In genomic region chr2:180791674-180792073, GRCm38 (mm10) we compare ENCODE assay signal across 9 mouse cellular contexts. TPM values are rescaled to one million over a fixed set of nuclear protein-coding genes. Genes with fewer than 3 reads are reported as not detected.
DNase-seq lines count a peak whose midpoint lies in the region; ATAC-seq and TF ChIP-seq lines count a peak whose summit lies in the region.
"Had no signal": no experiment of that assay in that cellular context is flagged by ENCODE, and none has a peak within 500 bp of the region (broad histone marks: within the 10 kb centered on the region; RNA-seq: fewer than 3 reads in every experiment).

No protein-coding gene starts in this region.

- peak; percentile 77 for DNase-seq in hindbrain, embryonic 11.5 days (ENCODE audit: low spot score)
- peak; percentile 48 to 69 for DNase-seq in layer of hippocampus, postnatal 25 days (ENCODE audit: extremely low spot score in 1 of 2, low spot score in 1 of 2)

- peak; percentile 89 for TF ChIP-seq CTCF in E14TG2a.4 (conservative IDR thresholded peaks at IDR 0.05; ENCODE audit: low read length)
- TF ChIP-seq CTCF in bone marrow, adult 2 months (IDR thresholded peaks at IDR 0.05; ENCODE audit: control insufficient read depth, insufficient read depth, low read length) = peak; percentile 84
- TF ChIP-seq CTCF in embryonic fibroblast, embryonic 13.5 days (IDR thresholded peaks at IDR 0.05; ENCODE audit: borderline replicate concordance, insufficient read depth, low read length) = peak; percentile 79; the same call in 1 of the 2 replicates

- H3K36me3 ChIP-seq in hindbrain, embryonic 11.5 days (ENCODE audit: control insufficient read depth, insufficient read depth, low read length) = no peaks in the 10 kb centered on the region
- H3K36me3 ChIP-seq in hindbrain, embryonic 13.5 days = no peaks in the 10 kb centered on the region
- no peaks in the 10 kb centered on the region for H3K36me3 ChIP-seq in E14TG2a.4 (ENCODE audit: insufficient read depth, low read length)
- no peaks in the 10 kb centered on the region for H3K36me3 ChIP-seq in midbrain, embryonic 13.5 days

- no peak overlapping the region for H3K4me3 ChIP-seq in hindbrain, embryonic 11.5 days (ENCODE audit: low read depth, low read length)
- no peak overlapping the region for H3K4me3 ChIP-seq in hindbrain, embryonic 13.5 days
- H3K4me3 ChIP-seq in E14TG2a.4 (replicated peaks; ENCODE audit: low read length) = no peak overlapping the region
- H3K4me3 ChIP-seq in bone marrow, adult 2 months (replicated peaks; ENCODE audit: control insufficient read depth, low read depth, low read length) = no peak overlapping the region
- H3K4me3 ChIP-seq in embryonic fibroblast, embryonic 13.5 days (ENCODE audit: insufficient read depth, low read length) = no peak overlapping the region
- H3K4me3 ChIP-seq in midbrain, embryonic 13.5 days (replicated peaks) = no peak overlapping the region

- H3K9me3 ChIP-seq in hindbrain, embryonic 11.5 days (ENCODE audit: control insufficient read depth, low read length) = no peaks in the 10 kb centered on the region
- H3K9me3 ChIP-seq in hindbrain, embryonic 13.5 days = no peaks in the 10 kb centered on the region
- no peaks in the 10 kb centered on the region for H3K9me3 ChIP-seq in E14TG2a.4 (ENCODE audit: low read length)
- no peaks in the 10 kb centered on the region for H3K9me3 ChIP-seq in midbrain, embryonic 13.5 days

- no peak overlapping the region for H3K9ac ChIP-seq in hindbrain, embryonic 11.5 days (ENCODE audit: low read depth, low read length)
- H3K9ac ChIP-seq in hindbrain, embryonic 13.5 days = no peak overlapping the region
- H3K9ac ChIP-seq in midbrain, embryonic 13.5 days (replicated peaks) = no peak overlapping the region

- no peaks in the 10 kb centered on the region for H3K27me3 ChIP-seq in hindbrain, embryonic 11.5 days (ENCODE audit: control insufficient read depth, insufficient read depth, low read length)
- peaks cover 13% of the 10 kb centered on the region for H3K27me3 ChIP-seq in hindbrain, embryonic 13.5 days
- peaks cover 37% of the 10 kb centered on the region for H3K27me3 ChIP-seq in E14TG2a.4 (ENCODE audit: insufficient read depth, low read length)
- H3K27me3 ChIP-seq in midbrain, embryonic 13.5 days = peaks cover 8% of the 10 kb centered on the region; the same call in 1 of the 2 replicates

- ATAC-seq in hindbrain, embryonic 11.5 days (ENCODE audit: low FRiP score) = no peak
- no peak for ATAC-seq in hindbrain, embryonic 13.5 days (ENCODE audit: low FRiP score)
- ATAC-seq in midbrain, embryonic 13.5 days = peak; percentile 51; the same call in 1 of the 2 replicates
- ATAC-seq in monocyte, adult 5-6 weeks (replicated peaks; ENCODE audit: insufficient number of reproducible peaks, low FRiP score, low TSS enrichment, poor library complexity, severe bottlenecking) = no peak

- H3K4me2 ChIP-seq in hindbrain, embryonic 11.5 days (replicated peaks; ENCODE audit: low read depth, low read length) = no peak overlapping the region
- H3K4me2 ChIP-seq in hindbrain, embryonic 13.5 days = no peak overlapping the region
- no peak overlapping the region for H3K4me2 ChIP-seq in midbrain, embryonic 13.5 days (replicated peaks)

- TF ChIP-seq POLR2A in bone marrow, adult 2 months (IDR thresholded peaks at IDR 0.05; ENCODE audit: borderline replicate concordance, control insufficient read depth, low read depth, low read length) = no peak
- no peak for TF ChIP-seq POLR2A in embryonic fibroblast, embryonic 13.5 days (IDR thresholded peaks at IDR 0.05; ENCODE audit: low read depth, low read length)

- H3K27ac ChIP-seq in hindbrain, embryonic 11.5 days (ENCODE audit: low read depth, low read length) = no peak overlapping the region
- no peak overlapping the region for H3K27ac ChIP-seq in hindbrain, embryonic 13.5 days
- no peak overlapping the region for H3K27ac ChIP-seq in bone marrow, adult 2 months (ENCODE audit: control insufficient read depth, insufficient read depth, low read depth, low read length, poor library complexity)
- H3K27ac ChIP-seq in embryonic fibroblast, embryonic 13.5 days (ENCODE audit: insufficient read depth, low read length) = no peak overlapping the region
- no peak overlapping the region for H3K27ac ChIP-seq in midbrain, embryonic 13.5 days

- H3K4me1 ChIP-seq in hindbrain, embryonic 11.5 days (replicated peaks; ENCODE audit: control insufficient read depth, insufficient read depth, low read length) = no peaks in the 10 kb centered on the region; the same call in 1 of the 2 replicates
- H3K4me1 ChIP-seq in hindbrain, embryonic 13.5 days (replicated peaks) = peaks cover 37% of the 10 kb centered on the region
- peaks cover 5% of the 10 kb centered on the region; the same call in 1 of the 2 replicates for H3K4me1 ChIP-seq in E14TG2a.4 (replicated peaks; ENCODE audit: low read depth, low read length)
- no peaks in the 10 kb centered on the region for H3K4me1 ChIP-seq in bone marrow, adult 2 months (ENCODE audit: control insufficient read depth, insufficient read depth, low read length)
- no peaks in the 10 kb centered on the region for H3K4me1 ChIP-seq in embryonic fibroblast, embryonic 13.5 days (ENCODE audit: control insufficient read depth, insufficient read depth, low read length)
- peaks cover 26% of the 10 kb centered on the region for H3K4me1 ChIP-seq in midbrain, embryonic 13.5 days (replicated peaks)

- 41% methylated on average over 4 of the region's 4 CpGs for WGBS in hindbrain, embryonic 11.5 days
- 45% methylated on average over 4 of the region's 4 CpGs for WGBS in hindbrain, embryonic 13.5 days
- WGBS in bone marrow, adult 2 months = 45% methylated on average over 4 of the region's 4 CpGs
- WGBS in midbrain, embryonic 13.5 days = 43% methylated on average over 4 of the region's 4 CpGs

RNA-seq across cellular contexts. Expression of gene Bhlhe23, which starts 15.0 kb away (rescaled TPM):
- polyA plus RNA-seq in hindbrain, embryonic 11.5 days (2014; fragmentation: Nextera tagmentation; extraction: Ambion mirVana) = 3.0 and 3.7 TPM in 2 replicates
- polyA plus RNA-seq in hindbrain, embryonic 13.5 days (2015; fragmentation: Nextera tagmentation; extraction: Ambion mirVana) = 1.2 and 2.5 TPM in 2 replicates
- not detected in 2 replicates for polyA plus RNA-seq in bone marrow, adult 2 months (2011; ENCODE audit: insufficient read depth, insufficient read length, low replicate concordance, missing spikeins)
- polyA plus RNA-seq in embryonic fibroblast, embryonic 13.5 days (2011; ENCODE audit: insufficient read length, low read depth, missing spikeins) = not detected in 2 replicates
- total RNA-seq in layer of hippocampus, postnatal 25 days (2021) = not detected
- polyA plus RNA-seq in midbrain, embryonic 13.5 days (2015; fragmentation: Nextera tagmentation; extraction: Ambion mirVana) = 18.7 and 25.0 TPM in 2 replicates
- not detected in 3 replicates for total RNA-seq in monocyte, adult 5-6 weeks (2017)
- polyA plus RNA-seq: lung, embryonic 16.5 days had no signal
